In genomic region chr7:44676611-44677010, GRCm38 (mm10) we compare ENCODE assay signal across 12 mouse cellular contexts. TPM values are rescaled to one million over a fixed set of nuclear protein-coding genes. Genes with fewer than 3 reads are reported as not detected.
DNase-seq lines count a peak whose midpoint lies in the region; ATAC-seq and TF ChIP-seq lines count a peak whose summit lies in the region.
"Had no signal": no experiment of that assay in that cellular context is flagged by ENCODE, and none has a peak within 500 bp of the region (broad histone marks: within the 10 kb centered on the region; RNA-seq: fewer than 3 reads in every experiment).

No protein-coding gene starts in this region.

- TF ChIP-seq POLR2A in thymus, adult 2 months (IDR thresholded peaks at IDR 0.05; ENCODE audit: control insufficient read depth, extremely low read depth, insufficient read depth, low read length, poor library complexity): no peak

- no peak overlapping the region for H3K4me2 ChIP-seq in kidney, embryonic 15.5 days
- H3K4me2 ChIP-seq: liver, embryonic 12.5 days had no signal

- intact Hi-C loops in heart, postnatal 10 days (cut with DNase I): loop anchor here (2.0 kb wide), 1 partner anchor 20 kb away; no protein-coding TSS in a partner anchor
- intact Hi-C loops in left cerebral cortex, postnatal 4 days (cut with DNase I): no loop called here

- H3K36me3 ChIP-seq in kidney, embryonic 15.5 days: no peaks in the 10 kb centered on the region
- H3K36me3 ChIP-seq in thymus, adult 2 months (ENCODE audit: control insufficient read depth, insufficient read depth, low read length): no peaks in the 10 kb centered on the region
- H3K36me3 ChIP-seq: liver, embryonic 12.5 days had no signal

- no peak for ATAC-seq in kidney, embryonic 15.5 days (replicated peaks; ENCODE audit: low FRiP score)
- ATAC-seq: liver, embryonic 12.5 days had no signal

- 46% methylated on average over 2 of the region's 2 CpGs for WGBS in kidney, embryonic 15.5 days
- 79% methylated on average over 2 of the region's 2 CpGs for WGBS in thymus, adult 2 months

- no peaks in the 10 kb centered on the region for H3K9me3 ChIP-seq in kidney, embryonic 15.5 days (replicated peaks)

- no peaks in the 10 kb centered on the region for H3K4me1 ChIP-seq in kidney, embryonic 15.5 days
- no peaks in the 10 kb centered on the region for H3K4me1 ChIP-seq in thymus, adult 2 months (replicated peaks; ENCODE audit: control insufficient read depth, insufficient read depth, low read length)
- H3K4me1 ChIP-seq: liver, embryonic 12.5 days had no signal

- no peak overlapping the region for H3K27ac ChIP-seq in kidney, embryonic 15.5 days
- H3K27ac ChIP-seq in thymus, adult 2 months (ENCODE audit: control insufficient read depth, insufficient read depth, low read length): no peak overlapping the region
- H3K27ac ChIP-seq: liver, embryonic 12.5 days had no signal

- H3K4me3 ChIP-seq in kidney, embryonic 15.5 days (replicated peaks): no peak overlapping the region
- H3K4me3 ChIP-seq in thymus, adult 2 months (ENCODE audit: control insufficient read depth, insufficient read depth, low read length): no peak overlapping the region
- H3K4me3 ChIP-seq: liver, embryonic 12.5 days had no signal

- TF ChIP-seq CTCF in thymus, adult 2 months (IDR thresholded peaks at IDR 0.05; ENCODE audit: borderline replicate concordance, control insufficient read depth, extremely low read depth, insufficient read depth, low read length, poor library complexity): no peak

- H3K9ac ChIP-seq in kidney, embryonic 15.5 days: no peak overlapping the region
- H3K9ac ChIP-seq: liver, embryonic 12.5 days had no signal

- no peaks in the 10 kb centered on the region for H3K27me3 ChIP-seq in kidney, embryonic 15.5 days
- no peaks in the 10 kb centered on the region for H3K27me3 ChIP-seq in thymus, adult 2 months (ENCODE audit: control insufficient read depth, insufficient read depth, low read length)

- peak; percentile 85 for DNase-seq in kidney, adult 9 months
- peak; percentile 93 for DNase-seq in cerebellum, adult 9-10 months
- DNase-seq in heart, postnatal 10 days: peak; percentile 77 to 81
- peak; percentile 49 for DNase-seq in left cerebral cortex, postnatal 4 days
- DNase-seq in c-Kit-positive CD71-positive TER-119-positive erythroid progenitor cells, embryonic 14.5 days (ENCODE audit: low spot score): no peak
- no peak for DNase-seq in thymus, adult 2 months
- DNase-seq in urinary bladder, postnatal 36 days (ENCODE audit: low spot score in 2 of 2): no peak
- DNase-seq: embryo, embryonic 11 days had no signal

RNA-seq across cellular contexts. Expression of gene Myh14, which starts 6.0 kb away (rescaled TPM):
- polyA plus RNA-seq in kidney, embryonic 15.5 days (2015; fragmentation: Nextera tagmentation; extraction: Ambion mirVana): 1.6 and 2.7 TPM in 2 replicates
- total RNA-seq in heart, postnatal 10 days (2021): 10 to 100 TPM; 37.0 to 46.2 TPM
- 1 to 10 TPM; 3.0 to 5.7 TPM for total RNA-seq in left cerebral cortex, postnatal 4 days (2021)
- 1.9 and 3.7 TPM in 2 replicates for polyA plus RNA-seq in thymus, adult 2 months (2012; rRNA removed)

RNA-seq across cellular contexts. Expression of gene Izumo2, which starts 31.9 kb away (rescaled TPM):
- not detected in 2 replicates for polyA plus RNA-seq in kidney, embryonic 15.5 days (2015; fragmentation: Nextera tagmentation; extraction: Ambion mirVana)
- total RNA-seq in heart, postnatal 10 days (2021): not detected
- total RNA-seq in left cerebral cortex, postnatal 4 days (2021): not detected
- not detected in 2 replicates for polyA plus RNA-seq in thymus, adult 2 months (2012; rRNA removed)
- polyA plus RNA-seq: heart, embryonic 14.5 days; liver, embryonic 12.5 days; stomach, embryonic 14.5 days had no signal

Comparison
In these comparisons a context has a peak if more than half of its experiments do, and no peak if none do; other contexts are left out.
1. DNase-seq: peak in kidney, adult 9 months (single experiment), cerebellum, adult 9-10 months (single experiment), heart, postnatal 10 days (2 of 2) and left cerebral cortex, postnatal 4 days (single experiment); none in c-Kit-positive CD71-positive TER-119-positive erythroid progenitor cells, embryonic 14.5 days (single experiment), thymus, adult 2 months (single experiment) and urinary bladder, postnatal 36 days (0 of 2).
2. RNA of gene Myh14, which starts 6.0 kb away (total RNA-seq): 37.0 to 46.2 TPM in heart, postnatal 10 days; 3.0 to 5.7 TPM in left cerebral cortex, postnatal 4 days; every median in the first group is over 4 times any median in the second.